Mouse (Mus musculus) ovary, postnatal 14 days (tissue): Measurements from ENCODE around the gene Capn11.

Source experiments
- DNase-seq: peaks from one replicate; pipeline ENCODE4 v3.0.0; 2022; ENCODE audit warnings: low spot score

The Capn11 gene

GRCm38 (mm10) chr17:45582715-45583355 is 76.3 kb downstream of the Capn11 start:
- no peak for DNase-seq

GRCm38 (mm10) chr17:45582188-45582587 is 76.9 kb downstream of the Capn11 start:
- no peak for DNase-seq

GRCm38 (mm10) chr17:45581567-45581983 is 77.5 kb downstream of the Capn11 start:
- DNase-seq = no peak

GRCm38 (mm10) chr17:45580958-45581477 is 78.1 kb downstream of the Capn11 start:
- no peak for DNase-seq
